Mouse (Mus musculus): ENCODE measurements around the gene Itsn1.

The Itsn1 gene

DNA sequence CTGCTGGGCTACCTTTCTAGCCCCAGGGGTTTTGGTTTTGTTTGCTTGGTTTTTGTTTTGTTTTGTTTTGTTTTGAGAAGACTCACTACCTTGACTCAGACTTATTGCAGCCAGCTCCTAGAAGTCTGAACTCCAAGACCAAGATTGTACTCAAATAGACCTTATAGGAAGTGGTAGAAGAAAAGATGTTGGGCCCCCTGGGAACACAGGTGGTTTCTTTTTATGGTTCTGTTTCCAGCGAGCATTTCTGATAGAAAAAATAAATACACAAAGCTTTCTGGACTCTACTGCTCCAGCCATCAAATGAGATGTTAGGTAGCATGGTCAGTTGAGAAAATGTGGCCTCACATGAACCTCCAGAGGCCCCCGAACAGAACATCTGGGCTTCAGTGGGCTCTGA is 150.0 kb downstream of the Itsn1 start:
- DNase-seq = no peak

DNA sequence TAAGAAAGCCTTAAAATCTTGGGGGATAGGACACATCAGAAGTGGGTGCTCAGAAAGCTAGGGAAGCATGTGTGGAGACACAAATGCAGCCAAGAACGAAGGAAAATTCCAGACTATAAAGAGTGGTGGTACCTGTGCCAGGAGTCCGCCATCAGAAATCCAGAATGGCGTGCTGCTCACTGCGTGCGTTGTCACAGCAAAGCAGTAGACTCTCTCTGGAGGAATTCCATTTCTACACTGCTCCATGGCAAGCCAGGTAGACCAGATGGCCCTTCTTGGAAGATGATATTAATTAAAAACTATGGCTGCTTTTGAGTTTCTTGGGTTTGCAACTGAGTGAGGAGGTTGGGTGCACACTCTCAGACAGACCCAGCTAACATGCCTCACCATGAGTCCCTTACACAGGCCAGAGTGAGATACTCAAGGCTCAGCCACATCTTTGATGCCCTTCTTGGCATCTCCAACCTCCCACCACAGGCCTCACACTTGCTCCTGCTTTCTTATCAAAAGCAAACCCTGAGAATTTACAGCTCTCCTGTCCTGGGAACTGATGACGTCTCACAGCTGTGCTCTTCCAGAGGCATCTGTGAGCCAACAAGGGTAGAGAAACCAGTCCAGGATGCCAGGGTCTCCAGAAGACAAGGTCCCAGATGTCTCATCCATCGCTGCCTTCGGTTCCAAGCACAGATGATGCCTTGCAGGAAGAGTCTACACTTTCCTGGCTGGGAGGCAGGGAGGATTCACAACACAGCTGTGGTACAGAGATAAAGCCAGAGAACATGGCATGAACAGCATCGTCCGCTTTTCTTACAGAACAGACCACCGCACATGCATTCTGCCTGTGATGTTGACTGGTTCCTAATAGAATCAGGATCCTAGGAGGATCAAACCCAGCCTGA is 152.0 kb downstream of the Itsn1 start:
- DNase-seq = no peak

DNA sequence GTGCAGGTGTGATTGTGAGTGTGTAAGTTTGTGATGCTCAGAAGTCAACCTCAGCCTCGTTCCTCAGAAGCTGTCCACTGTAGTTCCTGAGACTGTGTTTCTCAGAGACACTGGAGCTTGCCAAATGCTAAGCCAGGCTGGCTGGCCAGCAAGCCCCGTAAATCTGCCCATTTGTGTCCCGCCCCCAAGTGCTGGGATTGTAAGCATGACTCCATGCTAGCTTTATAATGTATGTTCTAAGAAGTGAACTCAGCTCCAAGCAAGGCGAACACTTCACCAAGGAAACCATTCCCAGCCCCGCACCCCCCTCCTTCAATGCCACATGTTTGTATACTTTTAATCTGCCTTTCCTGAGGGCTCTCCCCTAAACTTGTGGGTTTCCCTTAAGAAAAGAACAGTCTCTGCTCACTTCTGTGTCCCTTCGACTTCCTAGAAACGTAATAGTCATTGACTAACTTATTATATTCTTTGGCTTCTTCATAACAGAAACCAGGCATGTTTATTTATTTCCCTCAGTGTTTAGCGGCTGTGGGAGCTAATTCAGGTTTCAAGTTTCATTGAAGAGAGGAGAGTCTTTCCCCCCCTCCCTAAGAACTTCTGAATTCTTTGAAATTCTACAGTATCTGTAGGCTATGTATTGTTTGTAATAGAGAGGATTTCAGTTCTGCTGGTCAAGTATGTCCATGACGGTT is 153.2 kb downstream of the Itsn1 start:
- no peak for DNase-seq

DNA sequence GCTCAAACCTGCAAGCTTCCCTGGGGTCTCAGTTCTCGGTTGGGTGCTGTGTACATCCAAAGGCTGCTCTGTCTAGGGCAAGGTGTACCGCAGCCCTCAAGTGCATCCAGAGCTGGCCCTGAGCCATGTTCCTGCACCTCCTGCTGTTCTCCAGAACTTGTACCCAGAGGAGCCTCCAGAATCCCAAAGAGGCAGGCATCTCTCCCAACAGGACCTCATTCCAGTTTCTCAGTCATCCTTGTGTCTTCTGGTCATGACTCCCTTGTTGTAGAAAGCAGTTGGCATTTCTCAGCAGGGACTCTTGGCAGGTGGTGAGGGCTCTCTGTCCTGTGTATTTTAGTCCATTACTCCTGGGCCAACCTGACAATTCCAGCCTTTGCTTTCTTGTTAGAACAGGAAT is 154.6 kb downstream of the Itsn1 start:
- DNase-seq = peak; percentile 62

DNA sequence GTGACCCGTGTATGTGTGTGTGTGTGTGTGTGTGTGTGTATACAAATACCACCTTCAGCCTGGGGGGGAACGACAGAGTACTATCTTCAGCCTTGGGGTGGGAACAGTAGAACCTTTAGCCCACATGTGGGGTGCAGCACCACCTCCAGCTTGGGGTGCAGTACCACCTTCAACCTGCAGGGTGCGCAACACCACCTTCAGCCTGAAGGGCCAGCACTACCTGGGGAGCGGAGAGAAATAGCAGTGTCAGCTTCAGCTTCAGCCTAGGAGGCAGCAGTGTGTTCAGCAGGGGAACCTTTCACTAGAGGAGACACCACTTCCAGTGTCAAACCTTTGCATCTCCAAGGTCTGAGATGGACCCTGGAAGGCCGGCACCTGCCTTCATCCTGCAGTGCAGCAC is 155.1 kb downstream of the Itsn1 start:
- DNase-seq = peak; percentile 45

DNA sequence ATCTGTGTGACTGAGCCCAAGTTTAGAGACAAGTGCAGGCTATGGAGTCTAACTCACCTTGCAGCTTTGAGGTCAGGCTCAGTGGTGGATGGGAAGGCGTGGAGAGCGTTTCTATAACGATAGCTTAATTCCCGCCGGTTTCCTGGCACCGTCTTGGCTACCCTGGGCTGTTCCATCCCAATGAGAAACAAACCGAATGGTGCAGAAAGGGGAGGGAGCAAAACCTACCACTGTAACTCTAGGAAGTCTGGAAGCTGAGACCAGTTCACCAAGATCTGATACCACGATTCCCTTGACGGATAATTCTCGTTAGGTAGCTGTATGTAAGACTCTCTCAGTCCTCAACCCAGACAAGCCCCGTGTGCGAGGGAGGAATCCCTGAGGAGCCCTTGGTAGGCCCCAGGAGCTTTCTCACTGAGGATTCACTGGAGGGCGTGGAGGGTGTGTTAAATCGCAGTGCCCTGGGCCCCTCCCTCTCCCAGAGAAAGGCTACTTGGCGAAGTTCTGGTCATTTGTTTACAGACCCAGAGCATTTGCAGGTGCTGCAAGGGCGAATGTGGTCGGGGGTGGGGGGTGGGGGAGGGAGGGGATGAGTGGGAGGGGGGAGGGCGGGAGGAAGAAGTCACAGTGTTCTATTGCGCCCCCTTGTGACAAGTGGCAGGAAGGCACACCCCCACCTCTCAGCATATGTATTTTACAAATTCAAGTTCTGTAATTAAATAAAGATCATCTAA is 156.5 kb downstream of the Itsn1 start:
- DNase-seq = no peak

DNA sequence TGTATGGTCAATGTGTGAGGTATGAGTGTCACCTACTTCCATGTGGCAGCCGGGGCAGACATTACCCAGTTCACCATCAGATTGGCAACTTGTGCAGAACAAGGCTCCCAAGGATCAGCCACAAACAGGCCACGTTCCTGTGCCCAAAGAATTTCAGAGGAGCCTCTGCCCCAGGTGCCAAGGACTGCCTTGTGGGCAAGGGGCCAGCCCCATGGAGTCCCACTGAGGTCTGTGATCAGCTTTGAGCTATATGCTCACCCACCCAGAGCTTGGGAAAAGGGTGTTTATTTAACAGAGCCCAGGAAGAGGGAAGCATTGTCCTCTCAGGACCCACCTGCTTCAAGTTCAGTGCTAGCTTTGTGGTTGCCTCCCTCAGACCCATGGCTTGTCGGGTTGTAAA is 159.3 kb downstream of the Itsn1 start:
- no peak for DNase-seq

DNA sequence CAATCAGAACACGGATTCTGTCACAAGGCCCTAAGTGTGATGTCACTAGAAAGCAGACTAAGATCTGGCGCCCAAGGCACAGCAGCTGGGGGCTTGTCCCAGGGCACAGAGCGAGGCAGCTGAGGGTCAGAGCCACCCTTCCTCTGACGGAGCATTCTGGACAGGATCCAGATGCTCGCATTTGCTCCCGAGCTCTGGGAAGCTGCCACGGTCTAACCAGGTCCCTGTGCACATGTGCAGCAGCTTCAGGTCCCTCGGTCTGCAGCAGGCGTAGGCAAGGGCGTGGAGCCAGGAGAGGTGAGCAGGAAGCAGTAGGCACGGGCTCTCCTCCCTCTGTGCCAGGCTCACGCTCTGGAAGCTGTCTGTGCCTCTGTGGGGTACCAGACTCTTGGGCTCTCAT is 160.8 kb downstream of the Itsn1 start:
- DNase-seq = no peak

DNA sequence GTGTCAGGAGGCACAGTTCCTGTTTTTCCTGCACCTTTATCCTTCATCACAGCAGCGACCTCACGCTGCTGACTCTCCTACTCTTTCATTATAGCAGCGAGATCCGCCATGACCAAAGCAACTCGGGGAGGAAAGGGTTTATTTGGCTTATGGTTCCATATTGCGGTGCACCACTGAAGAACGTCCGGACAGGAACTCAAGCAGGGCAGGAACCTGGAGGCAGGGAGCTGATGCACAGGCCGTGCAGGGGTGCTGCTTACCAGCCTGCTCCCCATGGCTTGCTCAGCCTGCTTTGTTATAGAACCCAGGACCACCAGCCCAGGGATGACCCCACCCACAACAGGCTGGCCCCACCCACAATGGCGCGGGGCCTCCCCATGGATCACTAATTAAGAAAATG is 162.1 kb downstream of the Itsn1 start:
- DNase-seq = no peak

DNA sequence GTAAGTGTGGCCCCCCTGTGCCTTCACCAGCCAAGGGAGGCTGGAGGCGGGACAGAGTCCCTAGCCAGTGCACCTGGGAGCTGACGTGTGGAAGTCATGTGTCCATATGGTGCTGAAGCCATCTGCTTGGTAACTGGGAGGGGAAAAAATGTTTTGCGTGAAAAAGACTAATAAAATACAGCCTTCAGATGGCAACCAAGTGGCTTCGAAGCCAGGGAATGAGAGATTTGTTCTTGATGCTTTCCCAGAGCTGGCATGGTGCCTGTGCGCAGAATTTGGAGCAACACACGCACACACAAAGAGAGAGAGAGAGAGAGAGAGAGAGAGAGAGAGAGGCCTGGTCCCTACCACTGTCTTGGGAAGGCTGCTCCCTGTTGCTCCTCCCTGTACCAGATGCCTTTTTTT is 167.3 kb downstream of the Itsn1 start:
- peak; percentile 67 for DNase-seq

DNA sequence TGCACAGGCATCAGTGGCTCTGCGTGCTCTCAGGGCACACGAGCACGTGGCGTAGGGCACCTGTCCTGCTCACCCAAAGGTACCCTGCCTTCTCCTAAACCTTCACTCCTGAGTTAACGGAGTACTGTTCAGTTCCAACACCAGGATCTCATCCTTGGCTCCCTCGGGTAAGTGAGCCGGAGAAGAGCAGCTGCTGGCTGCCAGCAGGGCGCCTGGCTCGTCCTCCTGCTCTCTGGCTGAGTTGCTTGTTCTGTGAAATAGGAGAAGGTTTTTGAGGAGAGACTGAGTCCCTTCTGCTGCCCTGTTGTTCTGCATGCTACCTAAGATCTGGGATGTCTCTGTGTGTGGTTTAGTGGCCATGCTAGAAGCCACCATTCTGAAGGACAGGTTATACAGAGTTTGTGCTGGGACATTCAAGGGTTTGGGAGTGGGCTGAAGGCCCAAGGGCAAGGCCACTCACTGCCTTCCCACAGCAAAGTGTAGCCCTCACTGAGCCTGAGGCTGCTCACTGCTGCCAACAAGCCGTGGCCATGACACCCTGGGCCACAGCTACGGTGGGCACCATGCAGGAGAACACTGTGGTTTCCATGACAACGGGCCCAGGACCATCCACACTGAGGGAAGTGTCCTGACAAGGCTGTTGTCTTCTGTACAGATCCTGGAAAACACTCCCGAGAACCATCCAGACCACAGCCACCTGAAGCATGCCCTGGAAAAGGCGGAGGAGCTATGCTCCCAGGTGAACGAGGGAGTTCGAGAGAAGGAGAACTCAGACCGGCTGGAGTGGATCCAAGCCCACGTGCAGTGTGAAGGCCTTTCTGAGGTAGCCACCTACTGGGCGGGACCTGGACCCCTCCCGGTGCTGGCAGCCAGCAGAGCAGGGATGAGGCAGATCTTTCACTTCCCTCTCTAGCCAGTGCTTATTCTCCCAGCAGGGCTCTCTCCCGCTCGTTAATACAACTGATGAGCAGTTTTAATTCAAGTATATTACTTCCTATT is 170.1 kb downstream of the Itsn1 start:
- peak; percentile 59 for DNase-seq

DNA sequence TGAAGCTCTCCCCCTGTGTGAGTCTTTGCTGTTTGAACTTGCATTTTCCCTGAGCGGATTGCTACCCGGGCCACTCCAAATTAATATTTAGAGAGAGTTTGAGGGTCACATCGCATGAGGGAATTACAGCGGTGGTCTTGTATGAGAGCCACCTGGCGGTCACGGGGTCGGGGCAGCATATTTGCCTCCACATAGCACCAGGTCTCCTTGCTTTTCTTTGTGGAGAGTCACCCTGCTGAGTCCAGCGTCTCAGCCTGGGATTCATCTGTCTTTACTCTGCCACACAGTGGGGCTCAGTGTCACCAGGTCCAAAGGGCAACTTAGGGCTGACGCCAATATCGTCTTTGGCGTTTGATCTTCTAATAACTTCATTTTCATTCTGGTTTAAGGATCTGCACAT is 171.2 kb downstream of the Itsn1 start:
- DNase-seq = no peak

DNA sequence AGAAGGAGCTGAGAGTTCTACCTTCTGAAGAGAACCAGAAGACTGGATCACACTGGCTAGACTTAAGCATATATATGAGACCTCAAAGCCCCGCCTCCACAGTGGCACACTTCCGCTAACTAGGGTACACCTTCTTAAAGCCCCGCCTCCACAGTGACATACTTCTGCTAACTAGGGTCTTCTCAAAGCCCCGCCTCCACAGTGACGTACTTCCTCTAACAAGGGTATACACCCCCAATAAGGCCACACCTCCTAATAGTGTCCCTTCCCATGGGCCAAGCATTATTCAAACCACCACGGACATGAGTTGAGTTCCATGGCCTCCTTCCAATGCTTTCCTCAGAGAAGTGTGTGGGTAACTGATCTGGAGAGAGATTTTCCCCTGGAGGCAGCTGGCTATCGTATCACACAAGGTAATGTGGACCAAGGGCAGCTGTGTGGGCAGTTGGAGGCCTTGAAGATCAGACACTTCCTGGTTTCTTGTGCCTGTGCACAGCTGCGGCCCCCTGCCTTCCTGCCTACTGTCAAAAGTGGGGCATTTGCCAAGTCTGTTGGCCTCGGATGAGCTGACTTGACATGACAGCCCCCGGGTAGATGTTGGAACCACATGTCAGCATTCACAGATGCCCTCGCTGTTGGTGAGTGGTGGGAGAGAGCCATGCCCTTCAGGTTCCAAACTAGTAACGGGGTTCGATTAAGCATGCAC is 174.9 kb downstream of the Itsn1 start:
- DNase-seq = peak; percentile 46

DNA sequence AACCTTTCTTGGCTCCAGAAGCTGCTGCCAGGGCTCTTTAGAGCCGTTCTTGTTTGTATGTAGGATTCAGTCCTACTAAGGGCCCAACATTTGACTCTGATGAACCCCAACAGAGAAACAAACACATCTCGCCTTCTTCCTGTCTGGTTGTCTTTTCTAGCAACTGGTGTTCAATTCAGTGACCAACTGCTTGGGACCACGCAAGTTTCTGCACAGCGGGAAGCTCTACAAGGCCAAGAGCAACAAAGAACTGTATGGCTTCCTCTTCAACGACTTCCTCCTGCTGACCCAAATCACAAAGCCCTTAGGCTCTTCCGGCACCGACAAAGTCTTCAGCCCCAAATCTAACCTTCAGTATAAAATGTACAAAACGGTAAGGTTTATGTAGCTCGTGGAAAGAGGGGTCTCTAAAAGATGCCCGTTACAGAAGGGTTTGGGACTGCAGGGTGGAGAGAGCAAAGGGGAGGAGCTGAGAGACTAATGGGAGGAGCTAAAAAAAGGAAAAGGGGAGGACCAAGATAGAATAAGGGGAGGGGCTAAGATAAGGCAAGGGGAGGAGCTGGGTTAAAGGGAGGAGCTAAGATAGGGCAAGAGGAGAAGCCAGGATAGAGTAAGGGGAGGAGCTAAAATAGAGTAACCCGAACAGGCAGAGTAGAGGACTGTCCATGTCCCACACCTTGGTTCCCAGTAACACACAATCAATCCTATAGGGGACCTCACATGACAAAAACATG is 176.2 kb downstream of the Itsn1 start:
- no peak for DNase-seq

DNA sequence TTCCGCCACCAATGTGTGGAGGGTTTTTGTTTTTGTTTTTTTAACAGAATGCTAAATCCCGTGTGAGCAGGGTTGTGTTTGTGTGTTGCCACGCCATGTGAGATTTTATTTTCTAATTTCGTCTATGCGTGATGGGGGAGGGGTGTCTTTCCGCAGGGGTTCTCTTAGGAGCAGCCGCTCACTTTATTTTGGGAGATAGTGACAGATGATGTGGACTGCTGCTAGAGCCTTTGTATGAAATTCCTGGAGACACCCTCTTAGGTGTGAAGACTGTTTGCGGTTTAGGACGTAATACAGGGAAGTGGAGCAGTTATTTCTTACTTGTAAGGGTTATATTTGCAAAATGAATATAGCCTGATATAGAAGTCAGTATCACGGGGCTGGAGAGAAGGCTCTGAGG is 176.9 kb downstream of the Itsn1 start:
- DNase-seq = no peak

DNA sequence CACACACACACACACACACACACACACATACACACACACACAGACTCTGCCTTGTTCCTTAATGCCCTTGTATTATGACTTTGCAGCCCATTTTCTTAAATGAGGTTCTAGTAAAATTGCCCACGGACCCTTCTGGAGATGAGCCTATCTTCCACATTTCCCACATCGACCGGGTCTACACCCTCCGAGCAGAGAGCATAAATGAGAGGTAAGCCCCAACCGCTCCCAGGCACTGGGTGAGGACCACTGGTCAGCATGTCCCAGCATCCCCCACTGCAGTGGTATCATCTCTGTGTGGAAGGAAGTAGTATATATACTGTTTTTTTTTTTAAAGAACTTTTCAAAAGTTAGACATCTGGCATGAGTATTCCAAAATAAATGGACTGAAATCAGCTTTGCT is 177.6 kb downstream of the Itsn1 start:
- no peak for DNase-seq

DNA sequence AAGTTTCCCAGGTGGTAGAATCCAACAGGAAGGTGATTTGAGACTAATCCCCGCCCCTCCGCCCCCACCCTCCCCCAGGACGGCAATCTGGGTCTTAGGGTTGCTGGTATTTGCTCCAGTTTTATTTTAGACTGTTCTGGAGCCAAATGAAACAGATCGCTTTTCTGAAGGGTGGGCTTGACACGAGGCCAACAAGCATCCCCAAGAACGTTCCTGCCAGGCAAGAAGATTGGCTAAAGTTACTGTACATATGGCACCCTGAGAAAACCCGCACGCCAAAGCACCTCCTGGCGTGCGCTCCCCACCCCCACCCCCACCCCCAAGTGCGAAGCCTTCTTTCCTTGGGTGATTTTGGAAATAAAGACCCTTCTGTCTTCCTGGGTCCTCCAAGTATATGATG is 178.1 kb downstream of the Itsn1 start:
- no peak for DNase-seq

DNA sequence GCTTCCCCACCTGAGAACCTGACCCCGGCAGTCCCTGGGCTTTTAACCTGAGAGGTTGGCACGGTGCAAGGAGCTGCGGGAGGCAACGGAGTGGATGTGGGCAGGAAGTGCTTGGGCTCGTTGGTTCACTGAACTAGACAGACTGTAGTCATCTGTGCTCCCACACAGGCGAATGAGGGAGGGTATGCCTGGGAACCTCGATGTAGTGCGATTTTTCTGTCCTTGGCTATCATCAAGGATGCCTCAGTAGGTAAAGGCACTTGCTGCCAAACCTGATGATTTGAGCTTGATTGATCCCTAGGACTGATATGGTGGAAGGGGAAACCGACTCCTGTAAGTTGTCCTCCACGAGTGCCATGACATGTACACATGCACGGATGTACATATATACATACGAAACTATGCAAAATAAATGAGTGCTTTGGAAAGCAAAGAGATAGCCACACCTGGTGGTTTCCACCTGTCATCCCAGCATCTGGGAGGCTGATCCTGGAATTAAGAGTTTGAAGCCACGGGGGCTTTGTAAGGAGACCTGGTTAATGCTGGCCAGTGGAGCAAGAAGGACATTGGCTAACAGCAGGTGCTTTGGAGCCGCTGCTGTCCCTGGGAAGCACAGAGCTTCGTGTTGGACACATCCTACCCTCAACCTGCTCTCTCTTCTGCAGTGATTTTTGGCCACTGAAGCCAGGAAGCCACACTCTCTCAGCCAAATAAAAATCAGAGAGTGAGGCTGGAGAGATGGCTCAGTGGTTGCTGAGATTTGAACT is 180.7 kb downstream of the Itsn1 start:
- DNase-seq = no peak

DNA sequence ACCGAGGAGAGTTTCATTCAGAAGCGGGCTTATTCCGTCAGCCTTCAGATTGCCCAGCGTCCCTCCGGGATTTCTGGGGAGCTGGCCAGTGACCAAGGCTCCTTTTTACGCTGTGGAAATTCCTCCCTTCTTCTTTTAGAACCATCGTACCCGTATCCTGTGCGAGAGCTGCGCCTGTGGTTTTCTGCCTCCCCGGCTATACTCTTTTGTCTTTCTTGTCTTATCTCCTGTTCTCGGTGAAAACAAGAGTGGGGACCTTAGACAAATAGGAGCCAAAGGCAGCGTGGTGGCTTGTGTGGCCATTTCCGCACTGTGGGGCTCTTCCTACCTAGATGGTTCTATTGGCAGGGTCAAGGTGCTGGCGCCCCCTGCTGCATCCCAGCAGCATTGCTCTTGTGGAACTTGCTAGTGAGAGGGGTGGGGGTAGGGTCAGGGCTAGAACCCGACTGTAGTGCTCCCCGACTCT is 188.6 kb downstream of the Itsn1 start:
- DNase-seq = peak; percentile 85

DNA sequence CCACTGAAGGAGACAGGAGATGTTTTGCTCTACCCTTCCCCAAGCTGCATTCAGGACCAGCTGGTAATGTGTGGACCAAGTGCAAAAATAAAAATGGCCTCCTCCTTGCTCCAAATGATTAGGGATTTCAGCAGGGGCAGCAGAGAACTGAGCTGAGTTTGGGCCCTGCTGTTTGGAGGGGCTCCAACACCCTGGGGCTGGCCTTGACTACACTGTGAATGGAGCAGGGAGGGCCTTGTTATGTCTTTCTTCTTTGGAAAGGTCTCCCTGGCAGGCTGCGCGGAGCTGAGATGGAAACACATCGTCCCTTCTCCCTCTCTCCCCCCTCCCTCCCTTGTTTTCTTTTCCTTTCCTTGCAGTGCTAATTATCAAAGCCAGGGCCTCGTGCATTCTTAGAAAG is 189.4 kb downstream of the Itsn1 start:
- no peak for DNase-seq
